Mouse (Mus musculus): Measurements from ENCODE around the gene Tbk1. TPM values are rescaled to one million over a fixed set of nuclear protein-coding genes. Genes with fewer than 3 reads are reported as not detected.

The Tbk1 gene
- polyA plus RNA-seq, 1 experiment, result 20.4 TPM

GRCm38 (mm10) chr10:121558231-121558630, 28.4 kb downstream of the Tbk1 start:
- no peaks in the 10 kb centered on the region for H3K4me1 ChIP-seq (ENCODE audit: control insufficient read depth, insufficient read depth, low read length)
- no peak for TF ChIP-seq CTCF (IDR thresholded peaks at IDR 0.05; ENCODE audit: insufficient read depth, low read length)
- no peak for TF ChIP-seq POLR2A (IDR thresholded peaks at IDR 0.05; ENCODE audit: borderline replicate concordance, extremely low read depth, low read depth, low read length)
- 79% methylated on average over 2 of the region's 2 CpGs for WGBS
- H3K4me3 ChIP-seq (replicated peaks; ENCODE audit: extremely low read depth, low read depth, low read length), result no peak overlapping the region
- no peak for DNase-seq

DNA sequence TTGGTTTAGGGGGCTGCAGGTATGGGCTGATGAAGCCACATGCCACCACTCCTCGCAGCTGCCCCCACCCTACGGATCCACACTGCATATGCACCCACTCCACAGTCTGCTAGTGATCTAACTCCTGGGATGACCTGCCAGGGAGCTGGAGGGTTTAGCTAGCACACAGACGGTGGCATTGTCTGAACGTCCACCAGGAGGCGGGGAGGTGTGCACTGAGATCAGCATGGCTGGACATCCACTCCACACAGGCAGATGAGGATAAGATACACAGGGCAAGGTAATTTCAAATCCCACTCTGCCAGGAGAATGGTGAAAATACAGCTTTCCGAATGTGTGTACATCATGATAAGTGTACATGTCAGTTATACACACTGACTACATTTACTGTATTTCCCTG, 30.3 kb downstream of the Tbk1 start:
- DNase-seq, result no peak
- 73% methylated on average over 6 of the region's 6 CpGs for WGBS
- TF ChIP-seq CTCF (IDR thresholded peaks at IDR 0.05; ENCODE audit: insufficient read depth, low read length), result peak; percentile 39; the same call in 1 of the 2 replicates
- TF ChIP-seq POLR2A (IDR thresholded peaks at IDR 0.05; ENCODE audit: borderline replicate concordance, extremely low read depth, low read depth, low read length), result no peak
- H3K4me1 ChIP-seq (ENCODE audit: control insufficient read depth, insufficient read depth, low read length), result no peaks in the 10 kb centered on the region
- H3K4me3 ChIP-seq (replicated peaks; ENCODE audit: extremely low read depth, low read depth, low read length), result no peak overlapping the region

DNA sequence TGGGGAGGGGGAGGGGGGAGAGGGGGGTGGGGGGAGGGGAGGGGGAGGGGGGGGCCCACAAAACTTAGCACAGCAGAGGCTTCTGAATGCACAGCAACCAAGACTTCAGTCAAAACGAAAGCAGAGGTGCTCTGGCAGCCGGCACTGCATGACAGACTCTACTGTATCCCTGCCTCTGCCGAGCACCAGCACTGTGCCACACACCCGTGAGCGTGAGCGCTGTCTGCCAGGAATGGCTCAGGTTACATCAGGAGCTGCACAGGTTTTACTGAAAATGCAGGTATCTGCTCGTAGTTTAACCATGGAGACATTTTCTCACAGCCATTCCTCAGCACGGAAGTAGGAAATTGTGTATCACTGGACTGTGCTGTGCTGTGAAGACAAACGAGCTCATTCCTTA, 36.3 kb downstream of the Tbk1 start:
- no peaks in the 10 kb centered on the region for H3K4me1 ChIP-seq (ENCODE audit: control insufficient read depth, insufficient read depth, low read length)
- no peak overlapping the region for H3K4me3 ChIP-seq (replicated peaks; ENCODE audit: extremely low read depth, low read depth, low read length)
- no peak for TF ChIP-seq POLR2A (IDR thresholded peaks at IDR 0.05; ENCODE audit: borderline replicate concordance, extremely low read depth, low read depth, low read length)
- no peak for TF ChIP-seq CTCF (IDR thresholded peaks at IDR 0.05; ENCODE audit: insufficient read depth, low read length)
- 81% methylated on average over 9 of the region's 9 CpGs for WGBS
- no peak for DNase-seq

- DNase-seq, result no peak
- Histone ChIP-seq H3K4me3 (replicated peaks; ENCODE audit: extremely low read depth, low read depth, low read length) (no peak overlapping the region), H3K4me1 (ENCODE audit: control insufficient read depth, insufficient read depth, low read length) (no peaks in the 10 kb centered on the region)
- TF ChIP-seq POLR2A (IDR thresholded peaks at IDR 0.05; ENCODE audit: borderline replicate concordance, extremely low read depth, low read depth, low read length) (no peak), CTCF (IDR thresholded peaks at IDR 0.05; ENCODE audit: insufficient read depth, low read length) (no peak)
- WGBS, result 81% methylated on average over 5 of the region's 5 CpGs
These were observed 36.9 kb downstream of the Tbk1 start for GRCm38 (mm10) chr10:121549670-121550069.

DNA sequence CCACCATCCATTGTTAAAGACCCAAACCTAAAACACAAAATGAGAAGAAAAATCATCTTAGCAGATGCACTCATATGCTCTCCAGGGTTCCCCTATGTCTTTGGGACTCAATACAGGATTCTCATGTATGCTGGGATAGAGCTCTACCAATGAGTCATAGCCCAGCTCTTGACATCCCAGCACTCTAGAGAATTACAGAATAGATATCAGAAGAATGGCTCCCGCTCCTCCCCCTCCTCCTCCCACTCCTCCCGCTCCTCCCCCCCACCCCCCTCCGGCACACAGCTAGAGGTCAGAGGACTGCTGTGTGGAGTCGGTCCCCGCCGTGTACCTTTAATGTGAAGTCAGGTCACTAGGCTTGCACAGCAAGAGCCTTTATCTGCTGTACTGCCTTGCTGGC, 39.4 kb downstream of the Tbk1 start:
- no peak overlapping the region for H3K4me3 ChIP-seq (replicated peaks; ENCODE audit: extremely low read depth, low read depth, low read length)
- no peak for DNase-seq
- H3K4me1 ChIP-seq (ENCODE audit: control insufficient read depth, insufficient read depth, low read length), result no peaks in the 10 kb centered on the region
- TF ChIP-seq CTCF (IDR thresholded peaks at IDR 0.05; ENCODE audit: insufficient read depth, low read length) (no peak), POLR2A (IDR thresholded peaks at IDR 0.05; ENCODE audit: borderline replicate concordance, extremely low read depth, low read depth, low read length) (no peak)
- WGBS, result 68% methylated on average over 6 of the region's 6 CpGs

DNA sequence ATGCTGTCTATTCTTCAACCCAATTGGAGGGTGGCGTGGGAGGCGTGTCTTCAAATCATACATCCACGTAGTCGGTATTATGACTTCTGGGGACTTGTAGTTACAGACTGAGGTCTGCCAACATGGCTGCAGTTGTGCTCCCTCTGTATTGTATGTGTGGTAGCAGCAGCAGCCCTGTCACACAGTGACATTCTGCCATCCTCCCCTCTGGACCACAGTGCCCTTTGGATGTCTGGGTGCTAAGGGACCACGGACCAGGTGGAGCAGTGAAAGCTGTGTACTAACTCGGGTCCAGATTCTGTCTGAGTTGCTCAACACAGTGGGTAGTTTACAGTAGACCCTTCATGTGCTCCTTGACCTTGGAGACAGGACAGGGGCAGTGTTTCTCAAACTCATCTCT, 43.0 kb downstream of the Tbk1 start:
- 95% methylated on average over 6 of the region's 6 CpGs for WGBS
- TF ChIP-seq CTCF (IDR thresholded peaks at IDR 0.05; ENCODE audit: insufficient read depth, low read length), result no peak
- no peak for TF ChIP-seq POLR2A (IDR thresholded peaks at IDR 0.05; ENCODE audit: borderline replicate concordance, extremely low read depth, low read depth, low read length)

DNA sequence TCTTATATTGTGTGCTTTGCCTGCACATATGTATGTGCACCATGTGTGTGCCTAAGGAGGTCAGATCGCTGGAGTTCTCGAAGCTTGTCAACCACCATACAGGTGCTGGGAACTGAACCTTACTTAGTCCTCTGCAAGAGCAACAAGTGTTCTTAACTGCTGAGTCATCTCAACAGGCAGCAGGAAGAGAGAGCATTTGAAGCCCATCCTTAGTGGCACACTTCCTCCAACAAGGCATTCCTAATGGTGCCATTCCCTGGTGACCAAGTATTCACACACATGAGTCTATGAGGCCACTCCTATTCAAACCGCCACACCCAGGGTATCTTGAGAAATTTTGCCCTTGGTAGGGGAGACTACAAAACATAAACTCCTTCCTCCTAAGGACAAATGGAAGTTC, 44.4 kb downstream of the Tbk1 start:
- H3K4me3 ChIP-seq (replicated peaks; ENCODE audit: extremely low read depth, low read depth, low read length), result no peak overlapping the region
- no peak for TF ChIP-seq POLR2A (IDR thresholded peaks at IDR 0.05; ENCODE audit: borderline replicate concordance, extremely low read depth, low read depth, low read length)
- no peak for TF ChIP-seq CTCF (IDR thresholded peaks at IDR 0.05; ENCODE audit: insufficient read depth, low read length)
- no peak for DNase-seq
- WGBS, result 88% methylated on average over 3 of the region's 3 CpGs
- H3K4me1 ChIP-seq (ENCODE audit: control insufficient read depth, insufficient read depth, low read length), result no peaks in the 10 kb centered on the region

More for the DNA sequence above, 43.0 kb downstream of the Tbk1 start:
- Histone ChIP-seq H3K4me3 (replicated peaks; ENCODE audit: extremely low read depth, low read depth, low read length) (no peak overlapping the region), H3K4me1 (ENCODE audit: control insufficient read depth, insufficient read depth, low read length) (no peaks in the 10 kb centered on the region)
- DNase-seq, result no peak

DNA sequence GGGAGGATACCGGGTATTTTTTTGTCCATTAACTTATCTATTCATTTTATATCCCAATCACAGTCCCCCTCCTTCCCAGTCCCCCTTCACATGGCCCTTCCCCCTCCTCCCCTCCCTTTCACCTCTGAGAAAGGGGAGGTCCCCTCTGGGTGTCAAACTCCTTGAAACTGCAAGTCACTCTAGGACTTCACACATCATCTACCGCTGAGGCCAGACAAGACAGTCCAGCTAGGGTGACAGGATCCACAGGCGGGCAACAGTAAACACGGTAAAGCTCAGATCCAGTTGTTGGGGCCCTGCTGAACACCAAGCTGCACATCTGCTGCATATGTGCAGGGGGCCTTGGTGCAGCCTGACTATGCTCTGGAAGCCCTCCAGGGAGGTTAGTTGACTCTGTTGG, 51.6 kb downstream of the Tbk1 start:
- no peak for TF ChIP-seq CTCF (IDR thresholded peaks at IDR 0.05; ENCODE audit: insufficient read depth, low read length)
- TF ChIP-seq POLR2A (IDR thresholded peaks at IDR 0.05; ENCODE audit: borderline replicate concordance, extremely low read depth, low read depth, low read length), result no peak
- 55% methylated on average over 4 of the region's 4 CpGs for WGBS

GRCm38 (mm10) chr10:121533137-121533872, 53.3 kb downstream of the Tbk1 start:
- peak; percentile 48 for DNase-seq
- WGBS, result 15% methylated on average over 32 of the region's 32 CpGs
- Histone ChIP-seq H3K4me3 (replicated peaks; ENCODE audit: extremely low read depth, low read depth, low read length) (no peak overlapping the region), H3K4me1 (ENCODE audit: control insufficient read depth, insufficient read depth, low read length) (no peaks in the 10 kb centered on the region)
- peak; percentile 40; the same call in 1 of the 2 replicates for TF ChIP-seq CTCF (IDR thresholded peaks at IDR 0.05; ENCODE audit: insufficient read depth, low read length)
- TF ChIP-seq POLR2A (IDR thresholded peaks at IDR 0.05; ENCODE audit: borderline replicate concordance, extremely low read depth, low read depth, low read length), result no peak

More for the DNA sequence above, 51.6 kb downstream of the Tbk1 start:
- H3K4me3 ChIP-seq (replicated peaks; ENCODE audit: extremely low read depth, low read depth, low read length), result no peak overlapping the region
- H3K4me1 ChIP-seq (ENCODE audit: control insufficient read depth, insufficient read depth, low read length), result no peaks in the 10 kb centered on the region
- no peak for DNase-seq

- Histone ChIP-seq H3K4me3 (replicated peaks; ENCODE audit: extremely low read depth, low read depth, low read length) (no peak overlapping the region), H3K4me1 (ENCODE audit: control insufficient read depth, insufficient read depth, low read length) (no peaks in the 10 kb centered on the region)
- WGBS, result 63% methylated on average over 5 of the region's 5 CpGs
- no peak for DNase-seq
- TF ChIP-seq POLR2A (IDR thresholded peaks at IDR 0.05; ENCODE audit: borderline replicate concordance, extremely low read depth, low read depth, low read length) (no peak), CTCF (IDR thresholded peaks at IDR 0.05; ENCODE audit: insufficient read depth, low read length) (no peak)
These were observed 55.0 kb downstream of the Tbk1 start for GRCm38 (mm10) chr10:121531541-121531940.

All from lung, adult 2 months (tissue).